In the genomic region with DNA sequence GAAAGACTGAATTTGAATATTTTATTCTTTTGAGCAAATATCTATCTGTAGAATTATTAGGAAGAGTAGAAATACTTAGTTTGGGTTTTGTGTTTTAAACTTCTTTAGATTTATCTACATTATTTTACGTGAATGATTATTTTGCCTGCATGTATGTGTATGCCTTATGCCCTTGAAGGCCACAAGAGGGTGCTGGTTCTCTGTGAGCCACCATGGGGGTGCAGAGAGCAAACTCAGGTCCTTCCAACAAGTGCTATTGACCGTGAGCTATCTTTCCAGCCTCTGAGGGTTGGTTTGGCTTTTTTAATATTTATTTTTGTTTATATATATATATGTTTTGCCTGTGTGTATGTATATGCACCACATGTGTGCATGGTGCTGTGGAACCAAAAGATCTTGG, we compare ENCODE assay signal across 8 mouse cellular contexts. TPM values are rescaled to one million over a fixed set of nuclear protein-coding genes. Genes with fewer than 3 reads are reported as not detected.
DNase-seq lines count a peak whose midpoint lies in the region; ATAC-seq and TF ChIP-seq lines count a peak whose summit lies in the region.

No protein-coding gene starts in this region.

- H3K4me3 ChIP-seq in spleen, adult 2 months (ENCODE audit: extremely low read depth, insufficient read depth, insufficient read length): no peak overlapping the region

- H3K36me3 ChIP-seq in spleen, adult 2 months (ENCODE audit: control insufficient read depth, insufficient read depth, low read length): peaks cover 34% of the 10 kb centered on the region

- TF ChIP-seq POLR2A in spleen, adult 2 months (IDR thresholded peaks at IDR 0.05; ENCODE audit: low read depth, low read length): no peak

- H3K27me3 ChIP-seq in spleen, adult 2 months (ENCODE audit: control insufficient read depth, insufficient read depth, low read length): no peaks in the 10 kb centered on the region

- DNase-seq in gastrocnemius, adult 18-20 months (ENCODE audit: low spot score): peak; percentile 23
- DNase-seq in gastrocnemius, postnatal 10 days: no peak
- peak; percentile 7 to 13 for DNase-seq in spleen, adult 2 months (ENCODE audit: low read depth in 1 of 2, low spot score in 2 of 2)
- DNase-seq in spleen, adult 12 weeks (ENCODE audit: low spot score): no peak
- DNase-seq in embryo, embryonic 9.5 days (ENCODE audit: extremely low spot score): peak; percentile 9
- DNase-seq in ovary, postnatal 36 days (ENCODE audit: low spot score): no peak

- WGBS in spleen, adult 2 months: 83% methylated on average over 2 of the region's 2 CpGs

- TF ChIP-seq CTCF in spleen, adult 2 months (IDR thresholded peaks at IDR 0.05; ENCODE audit: extremely low read depth, insufficient read depth, insufficient read length, insufficient replicate concordance): peak; percentile 56; the same call in 1 of the 2 replicates

- no peak overlapping the region for H3K27ac ChIP-seq in spleen, adult 2 months (ENCODE audit: insufficient read depth, low read length)

- peak; percentile 60 for ATAC-seq in megakaryocyte, adult 5-6 weeks (ENCODE audit: poor library complexity, severe bottlenecking)
- no peak for ATAC-seq in monocyte, adult 5-6 weeks (replicated peaks; ENCODE audit: insufficient number of reproducible peaks, low FRiP score, low TSS enrichment, poor library complexity, severe bottlenecking)

- H3K4me1 ChIP-seq in spleen, adult 2 months (ENCODE audit: control insufficient read depth, insufficient read depth, insufficient read length): no peaks in the 10 kb centered on the region

RNA-seq across cellular contexts. Expression of a gene that starts 28.9 kb away (rescaled TPM):
- 100 to 1,000 TPM; 112 to 120 TPM for total RNA-seq in gastrocnemius, adult 18-20 months (2021)
- total RNA-seq in gastrocnemius, postnatal 10 days (2021): 100 to 1,000 TPM; 155 to 156 TPM
- polyA plus RNA-seq in spleen, adult 2 months (2012; rRNA removed): 76.8 and 79.1 TPM in 2 replicates
- total RNA-seq in megakaryocyte, adult 5-6 weeks (2015): 365 and 368 TPM in 2 replicates
- total RNA-seq in megakaryocyte, adult 5-6 weeks (2017): 240 and 243 TPM in 2 replicates
- 66.0 to 110 TPM (median 92.2 TPM) in 3 replicates for total RNA-seq in monocyte, adult 5-6 weeks (2017)

Comparison
In these comparisons a context has a peak if more than half of its experiments do, and no peak if none do; other contexts are left out.
1. DNase-seq: peak in gastrocnemius, adult 18-20 months (single experiment), spleen, adult 2 months (2 of 2) and embryo, embryonic 9.5 days (single experiment); none in gastrocnemius, postnatal 10 days (single experiment), spleen, adult 12 weeks (single experiment) and ovary, postnatal 36 days (single experiment).